Comparison of ENCODE assay signal across 8 mouse cellular contexts in genomic region chr4:118269999-118270398, GRCm38 (mm10). TPM values are rescaled to one million over a fixed set of nuclear protein-coding genes. Genes with fewer than 3 reads are reported as not detected.
A peak's percentile ranks its signal among the peaks of the same experiment; 100 is the strongest.
DNase-seq lines count a peak whose midpoint lies in the region; ATAC-seq and TF ChIP-seq lines count a peak whose summit lies in the region.

No protein-coding gene starts in this region.

- H3K4me2 ChIP-seq in midbrain, embryonic 14.5 days (ENCODE audit: low read length), result no peak overlapping the region
- no peak overlapping the region for H3K4me2 ChIP-seq in hindbrain, embryonic 16.5 days (ENCODE audit: low read length)
- no peak overlapping the region for H3K4me2 ChIP-seq in lung, postnatal 0 days (replicated peaks; ENCODE audit: low read depth, low read length)

- ATAC-seq in midbrain, embryonic 14.5 days (ENCODE audit: low FRiP score, low TSS enrichment), result no peak
- peak; percentile 67 for ATAC-seq in hindbrain, embryonic 16.5 days
- peak; percentile 29 for ATAC-seq in lung, postnatal 0 days

- peak; percentile 68 for TF ChIP-seq EP300 in lung, postnatal 0 days (IDR thresholded peaks at IDR 0.05)

- peak overlapping the region; percentile 61 for H3K27ac ChIP-seq in midbrain, embryonic 10.5 days (replicated peaks)
- H3K27ac ChIP-seq in midbrain, embryonic 14.5 days (replicated peaks; ENCODE audit: low read depth, low read length), result no peak overlapping the region
- peak overlapping the region; percentile 26; the same call in 1 of the 2 replicates for H3K27ac ChIP-seq in hindbrain, embryonic 16.5 days (ENCODE audit: low read depth, low read length)
- peak overlapping the region; percentile 88 for H3K27ac ChIP-seq in lung, postnatal 0 days (ENCODE audit: low read length)

- 46% methylated on average over 6 of the region's 6 CpGs for WGBS in midbrain, embryonic 10.5 days
- WGBS in midbrain, embryonic 14.5 days, result 37% methylated on average over 6 of the region's 6 CpGs
- 42% methylated on average over 6 of the region's 6 CpGs for WGBS in hindbrain, embryonic 16.5 days
- 34% methylated on average over 6 of the region's 6 CpGs for WGBS in lung, postnatal 0 days

- peak; percentile 69 for DNase-seq in adrenal gland, postnatal 10 days
- DNase-seq in adrenal gland, postnatal 25 days, result no peak
- no peak for DNase-seq in midbrain, embryonic 10.5 days (ENCODE audit: low spot score)
- DNase-seq in midbrain, embryonic 14.5 days, result no peak
- peak; percentile 90 for DNase-seq in lung, postnatal 0 days (ENCODE audit: low spot score)
- DNase-seq in retina, embryonic 14.5 days (ENCODE audit: low spot score), result no peak
- DNase-seq in layer of hippocampus, adult 9-10 months (ENCODE audit: low spot score), result no peak

- H3K27me3 ChIP-seq in midbrain, embryonic 10.5 days (ENCODE audit: low read depth, poor library complexity, severe bottlenecking), result no peaks in the 10 kb centered on the region
- no peaks in the 10 kb centered on the region for H3K27me3 ChIP-seq in midbrain, embryonic 14.5 days (ENCODE audit: control insufficient read depth, insufficient read depth, low read length)
- no peaks in the 10 kb centered on the region for H3K27me3 ChIP-seq in hindbrain, embryonic 16.5 days (replicated peaks; ENCODE audit: control insufficient read depth, insufficient read depth, low read length)
- no peaks in the 10 kb centered on the region for H3K27me3 ChIP-seq in lung, postnatal 0 days (replicated peaks; ENCODE audit: insufficient read depth, low read length)

- peaks cover 99% of the 10 kb centered on the region for H3K36me3 ChIP-seq in midbrain, embryonic 10.5 days
- peaks cover 44% of the 10 kb centered on the region for H3K36me3 ChIP-seq in midbrain, embryonic 14.5 days (ENCODE audit: control insufficient read depth, insufficient read depth, low read length)
- peaks cover 13% of the 10 kb centered on the region for H3K36me3 ChIP-seq in hindbrain, embryonic 16.5 days (ENCODE audit: control insufficient read depth, insufficient read depth, low read length)
- H3K36me3 ChIP-seq in lung, postnatal 0 days (ENCODE audit: insufficient read depth, low read length), result no peaks in the 10 kb centered on the region

- H3K4me3 ChIP-seq in midbrain, embryonic 10.5 days, result no peak overlapping the region
- no peak overlapping the region for H3K4me3 ChIP-seq in midbrain, embryonic 14.5 days (replicated peaks; ENCODE audit: low read depth, low read length)
- H3K4me3 ChIP-seq in hindbrain, embryonic 16.5 days (ENCODE audit: low read length), result no peak overlapping the region
- no peak overlapping the region for H3K4me3 ChIP-seq in lung, postnatal 0 days (ENCODE audit: low read depth, low read length)

- no peak for TF ChIP-seq CTCF in lung, postnatal 0 days (IDR thresholded peaks at IDR 0.05)

- no peak overlapping the region for H3K9ac ChIP-seq in midbrain, embryonic 14.5 days (replicated peaks; ENCODE audit: low read length)
- H3K9ac ChIP-seq in hindbrain, embryonic 16.5 days (ENCODE audit: low read depth, low read length), result no peak overlapping the region
- no peak overlapping the region for H3K9ac ChIP-seq in lung, postnatal 0 days (replicated peaks; ENCODE audit: low read depth)

- peaks cover 12% of the 10 kb centered on the region for H3K9me3 ChIP-seq in midbrain, embryonic 10.5 days (replicated peaks)
- H3K9me3 ChIP-seq in midbrain, embryonic 14.5 days (ENCODE audit: control insufficient read depth, low read length), result 0 out of 2 replicates have a peak, but pooled peaks cover 4% of the 10 kb centered on the region
- H3K9me3 ChIP-seq in hindbrain, embryonic 16.5 days (ENCODE audit: control insufficient read depth, low read length), result no peaks in the 10 kb centered on the region
- no peaks in the 10 kb centered on the region for H3K9me3 ChIP-seq in lung, postnatal 0 days (ENCODE audit: low read length)

- H3K4me1 ChIP-seq in midbrain, embryonic 10.5 days, result peaks cover 88% of the 10 kb centered on the region
- H3K4me1 ChIP-seq in midbrain, embryonic 14.5 days (ENCODE audit: control insufficient read depth, insufficient read depth, low read length), result peaks cover 32% of the 10 kb centered on the region
- peaks cover 33% of the 10 kb centered on the region for H3K4me1 ChIP-seq in hindbrain, embryonic 16.5 days (ENCODE audit: control insufficient read depth, insufficient read depth, low read depth, low read length)
- H3K4me1 ChIP-seq in lung, postnatal 0 days (ENCODE audit: insufficient read depth, low read depth, low read length), result peaks cover 14% of the 10 kb centered on the region

RNA-seq across cellular contexts. Expression of gene Ptprf, which starts 21.2 kb away (rescaled TPM):
- 10 to 100 TPM; 66.0 to 69.3 TPM for total RNA-seq in adrenal gland, postnatal 10 days (2021)
- total RNA-seq in adrenal gland, postnatal 25 days (2021), result 55.0 and 60.3 TPM in 2 replicates
- polyA plus RNA-seq in midbrain, embryonic 10.5 days (2016; fragmentation: Nextera tagmentation; extraction: Ambion mirVana), result 94.4 and 103 TPM in 2 replicates
- polyA plus RNA-seq in midbrain, embryonic 14.5 days (2014; fragmentation: Nextera tagmentation; extraction: Ambion mirVana), result 69.5 and 73.4 TPM in 2 replicates
- 71.7 and 88.1 TPM in 2 replicates for polyA plus RNA-seq in hindbrain, embryonic 16.5 days (2015; fragmentation: Nextera tagmentation; extraction: Ambion mirVana)
- 65.1 and 85.0 TPM in 2 replicates for polyA plus RNA-seq in lung, postnatal 0 days (2015; fragmentation: Nextera tagmentation; extraction: Ambion mirVana)

Comparison
In these comparisons a context has a peak if more than half of its experiments do, and no peak if none do; other contexts are left out.
1. DNase-seq: peak in adrenal gland, postnatal 10 days (single experiment) and lung, postnatal 0 days (single experiment); none in adrenal gland, postnatal 25 days (single experiment), midbrain, embryonic 10.5 days (single experiment), midbrain, embryonic 14.5 days (single experiment), retina, embryonic 14.5 days (single experiment) and layer of hippocampus, adult 9-10 months (single experiment).